Comparison of ENCODE assay signal across 16 mouse cellular contexts in genomic region chr12:88987046-88987445, GRCm38 (mm10).
DNase-seq lines count a peak whose midpoint lies in the region; ATAC-seq and TF ChIP-seq lines count a peak whose summit lies in the region.
"Had no signal": no experiment of that assay in that cellular context is flagged by ENCODE, and none has a peak within 500 bp of the region (broad histone marks: within the 10 kb centered on the region; RNA-seq: fewer than 3 reads in every experiment).

No protein-coding gene starts in this region.

- TF ChIP-seq POLR2A in brain, embryonic 14.5 days (IDR thresholded peaks at IDR 0.05; ENCODE audit: borderline replicate concordance, extremely low read depth, insufficient read depth, insufficient read length, poor library complexity, severe bottlenecking): no peak

- WGBS in hindbrain, postnatal 0 days: 40% methylated on average over 4 of the region's 4 CpGs
- WGBS in hindbrain, embryonic 12.5 days: 54% methylated on average over 4 of the region's 4 CpGs
- WGBS in midbrain, embryonic 11.5 days: 45% methylated on average over 4 of the region's 4 CpGs

- no peak overlapping the region for H3K4me3 ChIP-seq in hindbrain, postnatal 0 days (ENCODE audit: low read length)
- H3K4me3 ChIP-seq in hindbrain, embryonic 12.5 days: no peak overlapping the region
- H3K4me3 ChIP-seq in midbrain, embryonic 11.5 days (ENCODE audit: low read depth, low read length): no peak overlapping the region
- H3K4me3 ChIP-seq in gastrocnemius, adult 2 months: no peak overlapping the region
- H3K4me3 ChIP-seq: hindbrain, embryonic 13.5 days; limb, embryonic 12.5 days; myocyte had no signal

- no peaks in the 10 kb centered on the region for H3K27me3 ChIP-seq in hindbrain, postnatal 0 days (ENCODE audit: insufficient read depth, low read length)
- H3K27me3 ChIP-seq in hindbrain, embryonic 12.5 days: no peaks in the 10 kb centered on the region
- no peaks in the 10 kb centered on the region for H3K27me3 ChIP-seq in midbrain, embryonic 11.5 days (ENCODE audit: control insufficient read depth, insufficient read depth, low read length)
- H3K27me3 ChIP-seq: hindbrain, embryonic 13.5 days; limb, embryonic 12.5 days; Patski had no signal

- H3K4me2 ChIP-seq in hindbrain, postnatal 0 days (ENCODE audit: low read depth, low read length): no peak overlapping the region
- no peak overlapping the region for H3K4me2 ChIP-seq in hindbrain, embryonic 12.5 days (replicated peaks)
- H3K4me2 ChIP-seq in midbrain, embryonic 11.5 days: no peak overlapping the region
- H3K4me2 ChIP-seq: hindbrain, embryonic 13.5 days; limb, embryonic 12.5 days had no signal

- no peak overlapping the region for H3K9ac ChIP-seq in hindbrain, postnatal 0 days (replicated peaks; ENCODE audit: low read length)
- no peak overlapping the region for H3K9ac ChIP-seq in hindbrain, embryonic 12.5 days
- no peak overlapping the region for H3K9ac ChIP-seq in midbrain, embryonic 11.5 days (ENCODE audit: low read length)
- H3K9ac ChIP-seq: hindbrain, embryonic 13.5 days; limb, embryonic 12.5 days had no signal

- no peak for ATAC-seq in hindbrain, postnatal 0 days
- ATAC-seq in hindbrain, embryonic 12.5 days (ENCODE audit: low FRiP score): no peak
- peak; percentile 49; the same call in 1 of the 2 replicates for ATAC-seq in midbrain, embryonic 11.5 days (ENCODE audit: low FRiP score)
- ATAC-seq: Patski had no signal

- intact Hi-C loops in gastrocnemius, adult 2 months (cut with DNase I): no loop called here

- H3K4me1 ChIP-seq in hindbrain, postnatal 0 days (ENCODE audit: insufficient read depth, low read length): 0 out of 2 replicates have a peak, but pooled peaks cover 3% of the 10 kb centered on the region
- H3K4me1 ChIP-seq in hindbrain, embryonic 12.5 days: peaks cover 25% of the 10 kb centered on the region
- peaks cover 12% of the 10 kb centered on the region for H3K4me1 ChIP-seq in midbrain, embryonic 11.5 days (ENCODE audit: control insufficient read depth, insufficient read depth, low read length)

- TF ChIP-seq CTCF in hindbrain, postnatal 0 days (IDR thresholded peaks at IDR 0.05; ENCODE audit: low read depth): peak; percentile 74
- TF ChIP-seq CTCF in brain, embryonic 14.5 days (IDR thresholded peaks at IDR 0.05; ENCODE audit: borderline replicate concordance, extremely low read depth, insufficient read depth, insufficient read length): peak; percentile 43; the same call in 1 of the 2 replicates
- TF ChIP-seq CTCF in gastrocnemius, adult 2 months (IDR thresholded peaks at IDR 0.05): no peak

- no peaks in the 10 kb centered on the region for H3K9me3 ChIP-seq in hindbrain, postnatal 0 days (ENCODE audit: low read length)
- no peaks in the 10 kb centered on the region for H3K9me3 ChIP-seq in hindbrain, embryonic 12.5 days (replicated peaks)
- no peaks in the 10 kb centered on the region for H3K9me3 ChIP-seq in midbrain, embryonic 11.5 days (ENCODE audit: control insufficient read depth, low read length)
- H3K9me3 ChIP-seq: hindbrain, embryonic 13.5 days; limb, embryonic 12.5 days had no signal

- no peaks in the 10 kb centered on the region for H3K36me3 ChIP-seq in hindbrain, postnatal 0 days (ENCODE audit: insufficient read depth, low read length)
- no peaks in the 10 kb centered on the region for H3K36me3 ChIP-seq in hindbrain, embryonic 12.5 days
- H3K36me3 ChIP-seq in midbrain, embryonic 11.5 days (ENCODE audit: control insufficient read depth, insufficient read depth, low read length): no peaks in the 10 kb centered on the region
- H3K36me3 ChIP-seq: hindbrain, embryonic 13.5 days; limb, embryonic 12.5 days had no signal

- H3K27ac ChIP-seq in hindbrain, postnatal 0 days: no peak overlapping the region
- no peak overlapping the region for H3K27ac ChIP-seq in hindbrain, embryonic 12.5 days
- H3K27ac ChIP-seq in midbrain, embryonic 11.5 days (ENCODE audit: low read depth, low read length): no peak overlapping the region
- H3K27ac ChIP-seq in gastrocnemius, adult 2 months: no peak overlapping the region
- H3K27ac ChIP-seq: limb, embryonic 12.5 days had no signal

- DNase-seq in hindbrain, postnatal 0 days (ENCODE audit: low spot score): peak; percentile 59
- peak; percentile 4 for DNase-seq in 416B (ENCODE audit: low read depth)
- peak; percentile 73 for DNase-seq in brain, embryonic 14.5 days (ENCODE audit: low read depth)
- peak; percentile 89 for DNase-seq in midbrain, embryonic 11.5 days (ENCODE audit: low spot score, missing footprints)
- no peak for DNase-seq in yolk sac, embryonic 10.5 days (ENCODE audit: low spot score)
- DNase-seq in natural killer cell, adult 2 months (ENCODE audit: low spot score in 2 of 2): no peak
- DNase-seq in gastrocnemius, adult 2 months: no peak
- DNase-seq: kidney, adult 9 months; layer of hippocampus, adult 9-11 months; lung, postnatal 4 days; spleen, adult 18-20 months had no signal

Comparison
In these comparisons a context has a peak if more than half of its experiments do, and no peak if none do; other contexts are left out.
1. DNase-seq: peak in hindbrain, postnatal 0 days (single experiment), 416B (single experiment), brain, embryonic 14.5 days (single experiment) and midbrain, embryonic 11.5 days (single experiment); none in yolk sac, embryonic 10.5 days (single experiment), natural killer cell, adult 2 months (0 of 2) and gastrocnemius, adult 2 months (single experiment).